Mouse (Mus musculus) lung, adult 18-20 months (tissue): ENCODE results near the gene Cebpa.

Experiments used
- DNase-seq, 2 experiments: peaks; one replicate each; pipeline ENCODE4 v3.0.0; 2022; ENCODE audit warnings: mixed read lengths in 2 of 2

Gene Cebpa

GRCm38 (mm10) chr7:35120146-35120691, 1.1 kb downstream of the Cebpa start:
- DNase-seq, result no peak

- DNase-seq, result no peak
Observed at GRCm38 (mm10) chr7:35121150-35121549, 2.1 kb downstream of the Cebpa start.

- no peak for DNase-seq
Observed at GRCm38 (mm10) chr7:35122401-35123320, 3.6 kb downstream of the Cebpa start.

GRCm38 (mm10) chr7:35123431-35123953, 4.4 kb downstream of the Cebpa start:
- DNase-seq, result no peak

GRCm38 (mm10) chr7:35124216-35124615, 5.1 kb downstream of the Cebpa start:
- DNase-seq, result no peak

- no peak for DNase-seq
Observed at GRCm38 (mm10) chr7:35124745-35125144, 5.7 kb downstream of the Cebpa start.

GRCm38 (mm10) chr7:35125971-35126370, 6.9 kb downstream of the Cebpa start:
- no peak for DNase-seq

GRCm38 (mm10) chr7:35127001-35127400, 7.9 kb downstream of the Cebpa start:
- peak; percentile 71 to 75 for DNase-seq

GRCm38 (mm10) chr7:35127721-35128120, 8.6 kb downstream of the Cebpa start:
- DNase-seq, result no peak

GRCm38 (mm10) chr7:35128677-35129567, 9.8 kb downstream of the Cebpa start:
- DNase-seq, result peak; percentile 72 to 78

GRCm38 (mm10) chr7:35130059-35130738, 11.1 kb downstream of the Cebpa start:
- DNase-seq, result peak; percentile 80 to 88

- no peak for DNase-seq
Observed at GRCm38 (mm10) chr7:35130888-35131287, 11.8 kb downstream of the Cebpa start.

- DNase-seq, result no peak
Observed at GRCm38 (mm10) chr7:35131601-35132000, 12.5 kb downstream of the Cebpa start.

- DNase-seq, result no peak
Observed at GRCm38 (mm10) chr7:35134621-35135020, 15.5 kb downstream of the Cebpa start.

- no peak for DNase-seq
Observed at GRCm38 (mm10) chr7:35137524-35137923, 18.4 kb downstream of the Cebpa start.

GRCm38 (mm10) chr7:35138481-35138880, 19.4 kb downstream of the Cebpa start:
- no peak for DNase-seq

- DNase-seq, result no peak
Observed at GRCm38 (mm10) chr7:35139880-35140279, 20.8 kb downstream of the Cebpa start.

- no peak for DNase-seq
Observed at GRCm38 (mm10) chr7:35141519-35141918, 22.4 kb downstream of the Cebpa start.

- no peak for DNase-seq
Observed at GRCm38 (mm10) chr7:35142522-35142921, 23.4 kb downstream of the Cebpa start.

- DNase-seq, result peak; percentile 78 to 82
Observed at GRCm38 (mm10) chr7:35143864-35144618, 24.9 kb downstream of the Cebpa start.

- peak; percentile 85 to 89 for DNase-seq
Observed at GRCm38 (mm10) chr7:35145068-35145467, 26.0 kb downstream of the Cebpa start.

- DNase-seq, result peak; percentile 86 to 92
Observed at GRCm38 (mm10) chr7:35146269-35146668, 27.2 kb downstream of the Cebpa start.
